Mouse (Mus musculus) WW6 (cell line): ENCODE results near the gene Atg9a.
"Not testable (repeated sequence)": the region's sequence is repeated elsewhere in the genome, so short reads cannot be mapped to it uniquely, and the experiment has no call there.

Experiments
- DNase-seq: peaks from one replicate; pipeline ENCODE4 v3.0.0-alpha.2; 2013; ENCODE audit warnings: low read depth, low spot score

Atg9a gene

GRCm38 (mm10) chr1:75191622-75192402 is at the start of gene Atg9a, which contains the start of gene Ankzf1:
Gene Atg9a, minus strand, starts transcription at chr1:75192196.
Gene Ankzf1, plus strand, starts transcription at chr1:75192151.
- DNase-seq: peak; percentile 95

GRCm38 (mm10) chr1:75239591-75239990 is 47.6 kb upstream of the Atg9a start:
- no peak for DNase-seq

GRCm38 (mm10) chr1:75236117-75237050 is 44.4 kb upstream of the Atg9a start, which contains the start of gene Dnajb2:
Gene Dnajb2, plus strand, starts transcription at chr1:75236406.
- DNase-seq: no peak

GRCm38 (mm10) chr1:75234606-75235005 is 42.6 kb upstream of the Atg9a start:
- DNase-seq: no peak

GRCm38 (mm10) chr1:75232489-75232888 is 40.5 kb upstream of the Atg9a start:
- DNase-seq: not testable (repeated sequence)

- no peak for DNase-seq
Observed at GRCm38 (mm10) chr1:75231664-75232152, 39.7 kb upstream of the Atg9a start, which contains the start of gene A630095N17Rik. Gene A630095N17Rik, minus strand, starts transcription at chr1:75232102.

GRCm38 (mm10) chr1:75231224-75231623 is 39.2 kb upstream of the Atg9a start:
- DNase-seq: no peak

- no peak for DNase-seq
Observed at GRCm38 (mm10) chr1:75230335-75230994, 38.5 kb upstream of the Atg9a start.

GRCm38 (mm10) chr1:75229158-75229557 is 37.2 kb upstream of the Atg9a start:
- no peak for DNase-seq

GRCm38 (mm10) chr1:75227653-75228052 is 35.7 kb upstream of the Atg9a start:
- DNase-seq: no peak

GRCm38 (mm10) chr1:75226138-75226537 is 34.1 kb upstream of the Atg9a start:
- DNase-seq: no peak

GRCm38 (mm10) chr1:75225473-75225872 is 33.5 kb upstream of the Atg9a start:
- DNase-seq: no peak

GRCm38 (mm10) chr1:75223532-75223931 is 31.5 kb upstream of the Atg9a start:
- DNase-seq: no peak

GRCm38 (mm10) chr1:75222926-75223325 is 30.9 kb upstream of the Atg9a start:
- no peak for DNase-seq

GRCm38 (mm10) chr1:75221538-75221937 is 29.5 kb upstream of the Atg9a start:
- DNase-seq: no peak

- DNase-seq: no peak
Observed at GRCm38 (mm10) chr1:75219531-75219930, 27.5 kb upstream of the Atg9a start, which contains the start of gene Tuba4a. Gene Tuba4a, minus strand, starts transcription at chr1:75219865.

- DNase-seq: peak; percentile 86
Observed at GRCm38 (mm10) chr1:75219078-75219477, 27.1 kb upstream of the Atg9a start.

- DNase-seq: no peak
Observed at GRCm38 (mm10) chr1:75218227-75219001, 26.4 kb upstream of the Atg9a start.

- DNase-seq: no peak
Observed at GRCm38 (mm10) chr1:75217893-75218226, 25.9 kb upstream of the Atg9a start.

GRCm38 (mm10) chr1:75216797-75217585 is 25.0 kb upstream of the Atg9a start:
- no peak for DNase-seq
